Mouse (Mus musculus) Muller cell, postnatal 12 days (primary cell): ENCODE measurements around the gene Nsmce1.

Source experiments
- DNase-seq: peaks from one replicate; pipeline ENCODE4 v3.0.0-alpha.2; 2015; ENCODE audit errors: inconsistent ontology term

Gene Nsmce1

GRCm38 (mm10) chr7:125490947-125491735, at the start of gene Nsmce1:
Nsmce1 (minus strand) TSS chr7:125491596.
- DNase-seq: peak; percentile 92

GRCm38 (mm10) chr7:125541026-125541425, 49.6 kb upstream of the Nsmce1 start:
- no peak for DNase-seq

GRCm38 (mm10) chr7:125539351-125539750, 48.0 kb upstream of the Nsmce1 start:
- DNase-seq: peak; percentile 83

GRCm38 (mm10) chr7:125527901-125528580, 36.6 kb upstream of the Nsmce1 start:
- DNase-seq: no peak

- no peak for DNase-seq
Measured at GRCm38 (mm10) chr7:125527186-125527585, 35.8 kb upstream of the Nsmce1 start.

GRCm38 (mm10) chr7:125523051-125523450, 31.7 kb upstream of the Nsmce1 start:
- no peak for DNase-seq

- DNase-seq: no peak
Measured at GRCm38 (mm10) chr7:125519715-125520114, 28.3 kb upstream of the Nsmce1 start.

- no peak for DNase-seq
Measured at GRCm38 (mm10) chr7:125517470-125517869, 26.1 kb upstream of the Nsmce1 start.

- no peak for DNase-seq
Measured at GRCm38 (mm10) chr7:125516723-125517122, 25.3 kb upstream of the Nsmce1 start.

- no peak for DNase-seq
Measured at GRCm38 (mm10) chr7:125515081-125515853, 23.9 kb upstream of the Nsmce1 start.

- DNase-seq: no peak
Measured at GRCm38 (mm10) chr7:125511852-125512251, 20.5 kb upstream of the Nsmce1 start.

GRCm38 (mm10) chr7:125511432-125511831, 20.0 kb upstream of the Nsmce1 start:
- no peak for DNase-seq

- DNase-seq: no peak
Measured at GRCm38 (mm10) chr7:125507279-125507678, 15.9 kb upstream of the Nsmce1 start.

GRCm38 (mm10) chr7:125505568-125505967, 14.2 kb upstream of the Nsmce1 start:
- no peak for DNase-seq

GRCm38 (mm10) chr7:125504618-125505017, 13.2 kb upstream of the Nsmce1 start:
- no peak for DNase-seq

- DNase-seq: no peak
Measured at GRCm38 (mm10) chr7:125503374-125504092, 12.1 kb upstream of the Nsmce1 start.

GRCm38 (mm10) chr7:125500879-125501278, 9.5 kb upstream of the Nsmce1 start:
- no peak for DNase-seq

- peak; percentile 69 for DNase-seq
Measured at GRCm38 (mm10) chr7:125499927-125500868, 8.8 kb upstream of the Nsmce1 start.

GRCm38 (mm10) chr7:125495864-125496440, 4.6 kb upstream of the Nsmce1 start:
- no peak for DNase-seq

GRCm38 (mm10) chr7:125492551-125492950, 1.2 kb upstream of the Nsmce1 start:
- no peak for DNase-seq
